Mouse (Mus musculus): Measurements from ENCODE around the gene Tph2.

DNA sequence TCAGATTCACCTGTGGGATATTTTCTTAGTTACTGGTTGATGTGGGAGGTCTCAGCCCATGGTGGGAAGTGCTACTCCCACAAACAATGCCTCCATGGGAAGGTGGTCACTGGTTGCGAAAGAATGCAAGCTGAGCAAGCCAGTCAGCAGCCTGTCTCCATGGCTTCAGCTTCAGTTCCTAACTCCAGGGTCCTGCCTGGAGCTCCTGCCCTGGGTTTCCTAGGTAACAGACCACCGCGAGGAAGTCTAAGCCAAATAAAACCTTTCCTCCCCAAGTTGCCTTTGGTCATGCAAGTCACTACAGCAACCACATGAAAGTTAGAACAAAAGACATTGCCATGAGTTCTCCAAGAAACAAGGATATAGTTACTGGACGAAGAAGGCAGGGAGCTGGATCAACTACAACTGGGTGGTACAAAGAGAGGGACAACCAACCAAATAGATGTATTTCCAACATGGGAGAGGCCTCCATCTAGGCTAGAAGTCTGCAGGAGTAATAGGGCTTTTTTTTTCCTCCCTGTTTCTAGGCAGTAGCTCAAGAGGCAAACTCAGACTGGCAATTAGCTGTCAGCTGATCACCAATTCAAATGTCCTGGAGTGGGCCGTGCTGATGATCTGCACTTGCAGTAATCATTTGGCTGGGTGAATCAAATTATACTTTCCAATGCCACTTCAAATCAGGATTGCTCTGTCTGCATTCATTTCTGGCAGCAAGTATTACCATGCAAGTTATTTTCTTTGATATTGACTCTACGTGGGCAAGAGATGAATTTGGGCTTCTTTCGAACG lies 115.5 kb downstream of the Tph2 start:
- no peak for TF ChIP-seq FLI1 (IDR thresholded peaks at IDR 0.05; ENCODE audit: low read length)
- TF ChIP-seq GATA1 (IDR thresholded peaks at IDR 0.05; ENCODE audit: borderline replicate concordance, low read length) = no peak
